Mouse (Mus musculus) CH12.LX (cell line): Measurements from ENCODE around the gene Lrrfip1. TPM values are rescaled to one million over a fixed set of nuclear protein-coding genes. Genes with fewer than 3 reads are reported as not detected.

Experiments
- DNase-seq: peaks from one replicate; pipeline ENCODE4 v3.0.0-alpha.2; 2013; ENCODE audit errors: extremely low read depth
- H3K27ac ChIP-seq: 2 replicates; pipeline ENCODE4 v1.5.1; 2012; ENCODE audit warnings: low read depth, mild to moderate bottlenecking, control low read depth, moderate library complexity; ENCODE audit not compliant: insufficient read depth
- H3K27me3 ChIP-seq: replicated peaks from 2 replicates; pipeline ENCODE3; 2012; ENCODE audit warnings: inconsistent platforms
- H3K36me3 ChIP-seq, 2 experiments: replicated peaks in 1 of 2; 2 replicates each; pipeline versions ENCODE3 to v1.6.1; 2012; ENCODE audit warnings: inconsistent platforms in 1 of 2, low read length in 1 of 2, mild to moderate bottlenecking in 1 of 2, mixed read lengths in 1 of 2, moderate library complexity in 1 of 2; ENCODE audit not compliant: control insufficient read depth in 1 of 2, insufficient read depth in 1 of 2
- H3K4me1 ChIP-seq, 2 experiments: 2 replicates each; pipeline ENCODE4 v1.6.1; 2012; ENCODE audit warnings: inconsistent platforms in 1 of 2, moderate library complexity in 1 of 2; ENCODE audit not compliant: insufficient read depth in 2 of 2, control insufficient read depth in 1 of 2
- H3K4me2 ChIP-seq: 2 replicates; pipeline ENCODE4 v1.6.1; 2012; ENCODE audit warnings: low read depth, mild to moderate bottlenecking, control low read depth; ENCODE audit not compliant: poor library complexity, insufficient read depth, severe bottlenecking
- H3K4me3 ChIP-seq, 3 experiments: fragments of 150-350 bp in 1 of 3; sonication (generic) in 1 of 3; replicated peaks in 1 of 3; 2 replicates each; pipeline versions ENCODE3 to v1.5.1; 2011 to 2012; ENCODE audit warnings: low read depth in 2 of 3, low read length in 2 of 3, mild to moderate bottlenecking in 2 of 3, moderate library complexity in 2 of 3, control low read depth in 1 of 3, improper control_type of control experiment in 1 of 3, inconsistent platforms in 1 of 3, mixed read lengths in 1 of 3; ENCODE audit not compliant: poor library complexity in 1 of 3
- H3K79me2 ChIP-seq: replicated peaks from 2 replicates; pipeline ENCODE4 v1.6.1; 2012; ENCODE audit warnings: mild to moderate bottlenecking, moderate library complexity; ENCODE audit not compliant: control insufficient read depth, poor library complexity, insufficient read depth, severe bottlenecking; ENCODE audit errors: extremely low read depth
- H3K9ac ChIP-seq: 2 replicates; pipeline ENCODE4 v1.6.1; 2012; ENCODE audit warnings: low read depth, mild to moderate bottlenecking, control low read depth, moderate library complexity; ENCODE audit not compliant: insufficient read depth
- H3K9me3 ChIP-seq: replicated peaks from 2 replicates; pipeline ENCODE3; 2012; ENCODE audit warnings: low read length, inconsistent platforms, mixed read lengths
- CTCF ChIP-seq, 2 experiments: IDR thresholded peaks in 1 of 2; conservative IDR thresholded peaks in 1 of 2; 2 replicates each; pipeline ENCODE4 v1.5.1; 2011 to 2012; ENCODE audit warnings: low read depth in 2 of 2, low read length in 2 of 2, improper control_type of control experiment in 1 of 2, inconsistent platforms in 1 of 2, mild to moderate bottlenecking in 1 of 2, moderate library complexity in 1 of 2
- HCFC1 ChIP-seq: IDR thresholded peaks from 2 replicates; pipeline ENCODE4 v1.6.1; 2012; ENCODE audit warnings: low read depth, mild to moderate bottlenecking, inconsistent platforms, low read length, improper control_type of control experiment
- JUN ChIP-seq: IDR thresholded peaks from 2 replicates; pipeline ENCODE4 v1.6.1; 2011; ENCODE audit warnings: low read depth, mild to moderate bottlenecking, low read length, improper control_type of control experiment, moderate library complexity; ENCODE audit not compliant: insufficient read depth
- MYC ChIP-seq: IDR thresholded peaks from 2 replicates; pipeline ENCODE4 v1.6.1; 2011; ENCODE audit warnings: low read depth, mild to moderate bottlenecking, improper control_type of control experiment, low read length
- POLR2A ChIP-seq: IDR thresholded peaks from 2 replicates; pipeline ENCODE4 v1.6.1; 2011; ENCODE audit warnings: low read depth, mild to moderate bottlenecking, improper control_type of control experiment, low read length
- POLR2AphosphoS2 ChIP-seq: IDR thresholded peaks from 2 replicates; pipeline ENCODE4 v1.6.1; 2011; ENCODE audit warnings: low read depth, low read length, improper control_type of control experiment
- SMC3 ChIP-seq: IDR thresholded peaks from 2 replicates; pipeline ENCODE4 v1.6.1; 2011; ENCODE audit warnings: low read depth, low read length, improper control_type of control experiment
- TCF12 ChIP-seq: IDR thresholded peaks from 2 replicates; pipeline ENCODE4 v1.6.1; 2014; ENCODE audit warnings: low read depth, mild to moderate bottlenecking, inconsistent platforms, low read length, improper control_type of control experiment
- UBTF ChIP-seq: IDR thresholded peaks from 2 replicates; pipeline ENCODE4 v1.6.1; 2012; ENCODE audit warnings: low read depth, mild to moderate bottlenecking, inconsistent platforms, low read length, improper control_type of control experiment, moderate library complexity
- USF2 ChIP-seq: conservative IDR thresholded peaks from 2 replicates; pipeline ENCODE4 v1.6.1; 2011; ENCODE audit warnings: low read depth, low read length, improper control_type of control experiment
- dilution Hi-C: fragments of 300-500 bp; cut with MboI; formaldehyde crosslinking; loops from 2 replicates; pipeline ENCODE4 v1.14.3; 2020; ENCODE audit warnings: low sequenced_read_pairs; ENCODE audit not compliant: extremely low pct_unique_long_range_greater_than_20kb, extremely low pct_ligation_motif_present
- in situ Hi-C: fragments of 300-500 bp; cut with MboI; formaldehyde crosslinking; loops from 3 replicates; pipeline ENCODE4 v1.14.3; 2019; ENCODE audit warnings: low sequenced_read_pairs, low pct_ligation_motif_present, low pct_unique_long_range_greater_than_20kb, mixed read lengths
- polyA plus RNA-seq: library from polyadenylated mRNA; unstranded; fragments of >175 nt; gene quantifications from 2 replicates; pipeline ENCODE4 v1.2.1, GENCODE M21; 2012; ENCODE audit warnings: low read depth; ENCODE audit not compliant: insufficient read length
- total RNA-seq, 2 experiments: library from RNA; depleted of rRNA; stranded (reverse); fragments of 300-350 nt in 1 of 2; fragments of >200 nt in 1 of 2; gene quantifications; 2 replicates each; pipeline ENCODE4 v1.2.3; 2012 to 2014

Gene Lrrfip1
- total and polyA plus RNA-seq, 3 experiments = 17.2 to 30.5 (median 19.1) TPM

DNA sequence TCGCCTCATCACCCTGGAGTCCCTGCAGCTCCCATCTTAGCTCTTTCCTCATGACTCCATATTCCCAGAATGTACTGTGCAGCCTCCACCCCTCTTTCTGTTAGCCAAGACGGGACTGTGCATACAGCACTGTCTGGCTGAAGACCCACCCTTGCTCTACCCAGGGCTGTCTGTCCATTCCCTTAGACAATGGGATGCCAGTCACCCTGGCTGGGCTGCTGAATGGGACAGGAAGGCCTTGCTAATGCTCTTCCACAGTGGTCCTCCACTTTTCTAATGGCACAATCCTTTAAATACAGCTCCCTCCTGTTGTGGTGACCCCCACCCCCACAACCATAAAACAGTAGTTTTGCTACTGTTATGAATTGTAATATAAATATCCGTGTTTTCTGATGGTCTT lies 12.8 kb downstream of the Lrrfip1 start:
- no peak overlapping the region for H3K4me3 ChIP-seq
- no peak overlapping the region for H3K9ac ChIP-seq
- H3K4me1 ChIP-seq = no peaks in the 10 kb centered on the region
- H3K27ac ChIP-seq = no peak overlapping the region
- no peaks in the 10 kb centered on the region for H3K36me3 ChIP-seq
- H3K4me2 ChIP-seq = no peak overlapping the region
- dilution Hi-C loops = no loop called here
- no peaks in the 10 kb centered on the region for H3K9me3 ChIP-seq
- no peaks in the 10 kb centered on the region for H3K79me2 ChIP-seq
- no peak for DNase-seq
- in situ Hi-C loops = no loop called here
- TF ChIP-seq MYC (no peak), HCFC1 (no peak)
- TF ChIP-seq, all 38 proteins: peak for 0
- peaks cover 54% of the 10 kb centered on the region for H3K27me3 ChIP-seq

DNA sequence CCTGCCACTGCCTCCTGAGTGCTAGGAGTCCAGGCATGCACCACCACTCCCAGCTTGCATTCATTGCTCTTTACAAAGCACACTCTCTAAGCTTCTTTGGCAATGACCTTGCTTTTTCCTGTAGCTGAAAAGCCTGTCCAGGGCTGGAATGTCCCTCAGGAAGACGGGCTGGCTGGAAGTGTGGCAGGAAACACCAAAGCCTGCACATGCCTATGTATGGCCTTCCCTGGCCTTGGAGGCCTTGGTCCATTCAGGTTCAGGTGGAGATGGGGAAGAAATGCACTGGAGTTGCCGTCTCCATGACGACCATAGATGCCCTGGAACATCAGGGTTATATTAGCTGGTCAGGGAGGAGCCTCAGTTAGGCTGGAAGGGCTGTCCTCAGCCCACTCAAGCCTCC lies 15.3 kb downstream of the Lrrfip1 start:
- Histone ChIP-seq H3K9me3 (no peaks in the 10 kb centered on the region), H3K4me3 (no peak overlapping the region), H3K4me1 (no peaks in the 10 kb centered on the region)
- dilution Hi-C loops = no loop called here
- DNase-seq = no peak
- TF ChIP-seq CTCF (conservative IDR thresholded peaks at IDR 0.05 in 1 of 2, IDR thresholded peaks at IDR 0.05 in 1 of 2; ENCODE audit: low read depth in 2 of 2, low read length in 2 of 2) (no peak), MYC (no peak)
- TF ChIP-seq, all 38 proteins: peak for 0
- Histone ChIP-seq H3K4me2 (no peak overlapping the region), H3K27ac (no peak overlapping the region), H3K9ac (no peak overlapping the region), H3K36me3 (no peaks in the 10 kb centered on the region), H3K27me3 (peaks cover 58% of the 10 kb centered on the region), H3K79me2 (no peaks in the 10 kb centered on the region)
- in situ Hi-C loops = no loop called here

DNA sequence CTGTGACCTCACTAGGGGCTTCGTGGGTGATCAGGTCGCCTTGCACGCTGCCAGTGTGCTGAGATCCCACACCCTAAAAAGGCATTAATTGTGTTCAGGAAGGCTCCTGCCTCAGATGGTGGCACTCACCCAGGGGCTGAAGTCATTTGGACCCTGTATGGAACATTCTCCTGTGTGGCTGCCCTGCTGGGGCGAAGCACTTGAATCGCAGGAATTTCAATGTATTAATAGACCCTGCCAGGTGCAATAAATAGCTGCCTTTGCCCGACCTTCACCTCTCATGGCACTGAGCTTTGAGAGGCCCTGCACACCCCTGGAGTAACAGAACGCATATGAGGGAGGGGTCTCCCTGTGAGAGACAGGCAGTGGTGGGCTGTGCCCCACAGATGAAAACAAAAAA lies 17.0 kb downstream of the Lrrfip1 start:
- no peak overlapping the region for H3K27ac ChIP-seq
- no peak overlapping the region for H3K4me2 ChIP-seq
- dilution Hi-C loops = no loop called here

More for the DNA sequence above, 17.0 kb downstream of the Lrrfip1 start:
- Histone ChIP-seq H3K4me3 (no peak overlapping the region), H3K4me1 (no peaks in the 10 kb centered on the region), H3K36me3 (no peaks in the 10 kb centered on the region), H3K79me2 (no peaks in the 10 kb centered on the region), H3K27me3 (peaks cover 54% of the 10 kb centered on the region), H3K9ac (no peak overlapping the region), H3K9me3 (no peaks in the 10 kb centered on the region)
- no peak for DNase-seq
- in situ Hi-C loops = no loop called here
- no peak for TF ChIP-seq JUN
- no peak for TF ChIP-seq UBTF
- no peak for TF ChIP-seq CTCF (conservative IDR thresholded peaks at IDR 0.05 in 1 of 2, IDR thresholded peaks at IDR 0.05 in 1 of 2; ENCODE audit: low read depth in 2 of 2, low read length in 2 of 2)
- no peak for TF ChIP-seq TCF12
- no peak for TF ChIP-seq SMC3
- no peak for TF ChIP-seq POLR2A
- TF ChIP-seq USF2 = no peak
- no peak for TF ChIP-seq POLR2AphosphoS2
